Mouse (Mus musculus): ENCODE results near the gene Hist1h4f. TPM values are rescaled to one million over a fixed set of nuclear protein-coding genes. Genes with fewer than 3 reads are reported as not detected.

The Hist1h4f gene
- total RNA-seq, 1 experiment from 2014 or later: 49.9 TPM

DNA sequence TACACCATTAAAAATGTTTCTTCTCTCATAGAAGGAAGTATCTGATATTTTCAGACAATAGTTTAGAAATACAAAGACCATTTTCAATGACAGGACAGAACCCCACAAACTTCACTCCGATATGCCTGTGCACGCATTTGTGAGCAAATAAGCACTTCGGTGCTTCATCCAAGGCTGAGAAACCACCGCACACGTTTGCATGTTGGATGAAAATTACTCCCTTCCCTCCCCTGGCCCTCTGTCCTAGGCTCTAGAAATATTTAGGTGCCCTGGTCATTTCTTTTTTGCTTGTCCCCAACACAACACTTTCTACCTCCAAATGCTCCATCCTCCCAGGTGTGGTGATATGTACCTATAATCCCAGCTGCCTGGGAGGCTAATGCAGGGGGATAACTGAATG lies 49.9 kb downstream of the Hist1h4f start:
- no peak for ATAC-seq (replicated peaks; ENCODE audit: insufficient number of reproducible peaks, low FRiP score, low TSS enrichment, poor library complexity, severe bottlenecking)

Other genes with a start within 250 kb of the Hist1h4f start
- 27.6 to 70.6 TPM (median 42.7 TPM) in 3 replicates for gene Zfp322a, start 182.4 kb downstream of the Hist1h4f start, total RNA-seq (2017)
- 12.1 to 15.9 TPM (median 13.2 TPM) in 3 replicates for gene Abt1, start 127.8 kb downstream of the Hist1h4f start, total RNA-seq (2017)
- not detected in 3 replicates for gene Btn1a1, start 85.7 kb downstream of the Hist1h4f start, total RNA-seq (2017)
- gene Btn2a2, start 62.8 kb downstream of the Hist1h4f start, total RNA-seq (2017): not detected in 3 replicates
- gene Hist1h4h, start 20.6 kb downstream of the Hist1h4f start, total RNA-seq (2017): 24.5 to 149 TPM (median 46.4 TPM) in 3 replicates
- 1.4 to 11.6 TPM in 2 of 3 replicates, not detected in the other for gene Hist1h2af, start 17.7 kb downstream of the Hist1h4f start, total RNA-seq (2017)
- gene Hist1h3g, start 16.2 kb downstream of the Hist1h4f start, total RNA-seq (2017): not detected in 3 replicates
- gene Hist1h2bh, start 8.3 kb downstream of the Hist1h4f start, total RNA-seq (2017): 0.21 to 4.4 TPM (median 2.1 TPM) in 3 replicates
- gene Hist1h3f, start 7.6 kb downstream of the Hist1h4f start, total RNA-seq (2017): 0.53 to 21.8 TPM (median 16.4 TPM) in 3 replicates
- gene Hist1h1d, start 1.6 kb upstream of the Hist1h4f start, total RNA-seq (2017): 16.3 to 25.9 TPM (median 21.9 TPM) in 3 replicates
- gene Hist1h3e, start 10.7 kb upstream of the Hist1h4f start, total RNA-seq (2017): 12.4 to 48.1 TPM (median 39.4 TPM) in 3 replicates
- gene Hist1h2ae, start 19.6 kb upstream of the Hist1h4f start, total RNA-seq (2017): 6.1 to 28.4 TPM (median 15.0 TPM) in 3 replicates
- gene Hist1h2bg, start 19.7 kb upstream of the Hist1h4f start, total RNA-seq (2017): 86.4 to 193 TPM (median 86.9 TPM) in 3 replicates
- 19.2 to 51.4 TPM (median 45.4 TPM) in 3 replicates for gene Hist1h2bf, start 22.5 kb upstream of the Hist1h4f start, total RNA-seq (2017)
- 1.5 to 92.8 TPM (median 16.7 TPM) in 3 replicates for gene Hist1h2ad, start 22.7 kb upstream of the Hist1h4f start, total RNA-seq (2017)
- gene Hist1h3d, start 24.1 kb upstream of the Hist1h4f start, total RNA-seq (2017): 1.5 to 3.3 TPM (median 2.1 TPM) in 3 replicates
- gene Hist1h4d, start 29.9 kb upstream of the Hist1h4f start, total RNA-seq (2017): 78.9 to 170 TPM (median 90.0 TPM) in 3 replicates
- 13.1 to 35.9 TPM (median 14.5 TPM) in 3 replicates for gene Hist1h2be, start 69.5 kb upstream of the Hist1h4f start, total RNA-seq (2017)
- 81.6 to 216 TPM (median 97.2 TPM) in 3 replicates for gene Hist1h1e, start 70.9 kb upstream of the Hist1h4f start, total RNA-seq (2017)
- 5.0 to 8.9 TPM (median 8.3 TPM) in 3 replicates for gene Hist1h2ac, start 132.3 kb upstream of the Hist1h4f start, total RNA-seq (2017)
- 28.7 to 101 TPM (median 49.7 TPM) in 3 replicates for gene Hist1h2bc, start 132.6 kb upstream of the Hist1h4f start, total RNA-seq (2017)
- not detected in 3 replicates for gene Hist1h1t, start 144.2 kb upstream of the Hist1h4f start, total RNA-seq (2017)
- 82.1 to 150 TPM (median 93.5 TPM) in 3 replicates for gene Hist1h4c, start 146.8 kb upstream of the Hist1h4f start, total RNA-seq (2017)
- 90.6 to 170 TPM (median 150 TPM) in 3 replicates for gene Hfe, start 159.2 kb upstream of the Hist1h4f start, total RNA-seq (2017)
- gene Hist1h1c, start 187.2 kb upstream of the Hist1h4f start, total RNA-seq (2017): 589 to 739 TPM (median 677 TPM) in 3 replicates
- gene Hist1h3c, start 194.0 kb upstream of the Hist1h4f start, total RNA-seq (2017): 6.8 TPM in 1 of 3 replicates, not detected in the others
- 151 to 300 TPM (median 178 TPM) in 3 replicates for gene Hist1h2bb, start 195.1 kb upstream of the Hist1h4f start, total RNA-seq (2017)
- 64.3 to 74.6 TPM in 2 of 3 replicates, not detected in the other for gene Hist1h2ab, start 199.5 kb upstream of the Hist1h4f start, total RNA-seq (2017)
- gene Hist1h3b, start 200.6 kb upstream of the Hist1h4f start, total RNA-seq (2017): 9.7 TPM in 1 of 3 replicates, not detected in the others
- 10.8 to 62.1 TPM (median 12.1 TPM) in 3 replicates for gene Hist1h4b, start 205.4 kb upstream of the Hist1h4f start, total RNA-seq (2017)
- gene Hist1h4a, start 209.6 kb upstream of the Hist1h4f start, total RNA-seq (2017): 43.2 to 186 TPM (median 59.3 TPM) in 3 replicates
- gene Hist1h3a, start 210.7 kb upstream of the Hist1h4f start, total RNA-seq (2017): 4.6 to 86.2 TPM (median 18.3 TPM) in 3 replicates
- gene Hist1h1a, start 212.0 kb upstream of the Hist1h4f start, total RNA-seq (2017): 55.4 to 86.3 TPM (median 64.8 TPM) in 3 replicates
- not detected in 3 replicates for gene Trim38, start 218.3 kb upstream of the Hist1h4f start, total RNA-seq (2017)

Measured in monocyte, adult 5-6 weeks (primary cell).